Mouse (Mus musculus): ENCODE data around the gene Akip1. TPM values are rescaled to one million over a fixed set of nuclear protein-coding genes. Genes with fewer than 3 reads are reported as not detected.

The Akip1 gene
- total RNA-seq, 2 experiments from 2014 or later, result 16.4 to 19.3 TPM

Other genes with a start within 250 kb of the Akip1 start
- gene Trim66, start 195.6 kb upstream of the Akip1 start, total RNA-seq (2021), result under 1 TPM; 0.07 to 0.09 TPM
- 10 to 100 TPM; 80.7 to 81.0 TPM for gene Rpl27a, start 184.5 kb upstream of the Akip1 start, total RNA-seq (2021)
- 1 to 10 TPM; 6.0 to 8.2 TPM for gene St5, start 85 bp upstream of the Akip1 start, total RNA-seq (2021)
- gene BC051019, start 20.2 kb downstream of the Akip1 start, total RNA-seq (2021), result not detected
- gene Ascl3, start 28.0 kb downstream of the Akip1 start, total RNA-seq (2021), result not detected
- 10 to 100 TPM; 28.8 to 29.0 TPM for gene Tmem9b, start 49.2 kb downstream of the Akip1 start, total RNA-seq (2021)
- under 1 TPM; 0.09 to 0.31 TPM for gene Nrip3, start 78.3 kb downstream of the Akip1 start, total RNA-seq (2021)
- gene Scube2, start 162.0 kb downstream of the Akip1 start, total RNA-seq (2021), result 1 to 10 TPM; 2.1 to 3.7 TPM

Data from gastrocnemius, adult 18-20 months (tissue).